ENCODE assay signal across 23 mouse cellular contexts in genomic region chr7:133919306-133919705, GRCm38 (mm10).
"Had no signal": no experiment of that assay in that cellular context is flagged by ENCODE, and none has a peak within 500 bp of the region (broad histone marks: within the 10 kb centered on the region; RNA-seq: fewer than 3 reads in every experiment).

No protein-coding gene starts in this region.

- H3K4me2 ChIP-seq: embryonic facial prominence, embryonic 12.5 days; embryonic facial prominence, embryonic 13.5 days; embryonic facial prominence, embryonic 15.5 days; forebrain, embryonic 12.5 days; forebrain, embryonic 13.5 days; forebrain, embryonic 15.5 days had no signal

- H3K9ac ChIP-seq: embryonic facial prominence, embryonic 12.5 days; embryonic facial prominence, embryonic 13.5 days; embryonic facial prominence, embryonic 15.5 days; forebrain, embryonic 12.5 days; forebrain, embryonic 13.5 days; forebrain, embryonic 15.5 days; forebrain, postnatal 0 days had no signal

- H3K27me3 ChIP-seq: embryonic facial prominence, embryonic 12.5 days; embryonic facial prominence, embryonic 13.5 days; embryonic facial prominence, embryonic 15.5 days; forebrain, embryonic 12.5 days; forebrain, embryonic 13.5 days; forebrain, embryonic 15.5 days had no signal

- H3K27ac ChIP-seq: embryonic facial prominence, embryonic 10.5 days; embryonic facial prominence, embryonic 12.5 days; embryonic facial prominence, embryonic 13.5 days; embryonic facial prominence, embryonic 15.5 days; forebrain, embryonic 10.5 days; forebrain, embryonic 12.5 days; forebrain, embryonic 13.5 days; forebrain, embryonic 15.5 days; gastrocnemius, adult 2 months; heart, adult 2 months had no signal

- ATAC-seq: forebrain, embryonic 13.5 days; forebrain, embryonic 14.5 days; forebrain, embryonic 15.5 days; forebrain, postnatal 0 days had no signal

- H3K4me3 ChIP-seq: embryonic facial prominence, embryonic 10.5 days; embryonic facial prominence, embryonic 12.5 days; embryonic facial prominence, embryonic 13.5 days; embryonic facial prominence, embryonic 15.5 days; erythroblast, embryonic 14.5 days; forebrain, embryonic 10.5 days; forebrain, embryonic 12.5 days; forebrain, embryonic 13.5 days; forebrain, embryonic 15.5 days; gastrocnemius, adult 2 months; heart, adult 2 months had no signal

- H3K36me3 ChIP-seq: embryonic facial prominence, embryonic 10.5 days; embryonic facial prominence, embryonic 12.5 days; embryonic facial prominence, embryonic 13.5 days; forebrain, embryonic 10.5 days; forebrain, embryonic 12.5 days; forebrain, embryonic 15.5 days had no signal

- H3K4me1 ChIP-seq: embryonic facial prominence, embryonic 10.5 days; embryonic facial prominence, embryonic 12.5 days; embryonic facial prominence, embryonic 15.5 days; forebrain, embryonic 10.5 days; forebrain, embryonic 13.5 days; forebrain, embryonic 15.5 days had no signal

- DNase-seq: cerebellum, adult 18-20 months; cerebellum, adult 2 months; cerebellum, adult 8-10 months; cerebellum, adult 9-10 months; cerebellum, adult 9-11 months; cerebellum, postnatal 25 days; cerebellum, postnatal 36 days; embryo, embryonic 11 days; forebrain, postnatal 0 days; gastrocnemius, postnatal 25 days; gastrocnemius, postnatal 36 days had no signal

- H3K9me3 ChIP-seq: embryonic facial prominence, embryonic 10.5 days; embryonic facial prominence, embryonic 12.5 days; embryonic facial prominence, embryonic 15.5 days; forebrain, embryonic 10.5 days; forebrain, embryonic 12.5 days; forebrain, embryonic 13.5 days; forebrain, embryonic 15.5 days had no signal
